Mouse (Mus musculus) cerebellum, adult 2 months (tissue): ENCODE data around the gene Abca17. TPM values are rescaled to one million over a fixed set of nuclear protein-coding genes. Genes with fewer than 3 reads are reported as not detected.

Source experiments
- DNase-seq, 2 experiments: peaks; one replicate each; pipeline ENCODE4 v3.0.0; 2021
- H3K27ac ChIP-seq: fragments of 200-500 bp; 2 replicates; pipeline ENCODE4 v1.5.1; 2012; ENCODE audit warnings: low read length, control low read depth, inconsistent platforms; ENCODE audit not compliant: insufficient read depth
- H3K27me3 ChIP-seq: fragments of 200-500 bp; 2 replicates; pipeline ENCODE4 v1.6.1; 2012; ENCODE audit warnings: inconsistent platforms, mild to moderate bottlenecking, low read length, moderate library complexity; ENCODE audit not compliant: control insufficient read depth, insufficient read depth
- H3K4me1 ChIP-seq: fragments of 200-500 bp; 2 replicates; pipeline ENCODE4 v1.6.1; 2011; ENCODE audit warnings: low read length; ENCODE audit not compliant: control insufficient read depth, insufficient read depth
- H3K4me3 ChIP-seq: fragments of 200-500 bp; replicated peaks from 2 replicates; pipeline ENCODE3; 2011; ENCODE audit warnings: mild to moderate bottlenecking, low read depth, low read length, control low read depth; ENCODE audit not compliant: insufficient read depth
- CTCF ChIP-seq: fragments of 200-500 bp; IDR thresholded peaks from 2 replicates; pipeline ENCODE4 v1.5.1; 2011; ENCODE audit warnings: low read depth, mild to moderate bottlenecking, control low read depth, low read length, moderate library complexity, borderline replicate concordance; ENCODE audit not compliant: insufficient read depth
- POLR2A ChIP-seq: fragments of 200-500 bp; IDR thresholded peaks from 2 replicates; pipeline ENCODE4 v1.6.1; 2011; ENCODE audit warnings: low read length, control low read depth, borderline replicate concordance; ENCODE audit not compliant: insufficient read depth
- WGBS: fragments of 180-500 bp; shearing (Covaris S2); methylation state at CpG from one replicate; pipeline ENCODE4 v1.1.7; 2018; 5-methylcytosine and 5-hydroxymethylcytosine counted together
- polyA plus RNA-seq: library from polyadenylated mRNA; depleted of rRNA; stranded (reverse); fragments of >200 nt; gene quantifications from 2 replicates; pipeline ENCODE4 v1.2.3, GENCODE M21; 2012; rRNA removed

Gene Abca17
- polyA plus RNA-seq, 1 experiment, result 0.31 TPM

DNA sequence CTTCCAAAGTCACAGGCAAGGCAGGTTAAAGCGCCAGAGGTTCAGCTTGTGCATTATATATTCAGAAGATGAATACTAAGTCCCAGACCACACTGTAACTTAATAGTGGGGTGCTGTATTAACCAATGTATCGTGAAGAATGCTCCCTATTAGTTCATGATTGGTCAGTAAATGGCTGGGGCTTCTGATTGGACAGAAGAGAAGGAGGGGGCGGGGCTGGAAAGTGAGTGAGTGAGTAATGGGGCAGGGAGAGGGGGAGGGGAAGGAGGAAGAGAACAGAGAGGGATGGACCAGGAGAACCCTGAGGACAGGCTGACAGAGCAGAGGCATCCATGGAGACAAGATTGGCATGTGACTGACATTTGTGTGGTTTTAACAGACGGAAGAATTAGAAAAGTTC lies 134.0 kb downstream of the Abca17 start:
- H3K4me3 ChIP-seq, result no peak overlapping the region
- peaks cover 5% of the 10 kb centered on the region; the same call in 1 of the 2 replicates for H3K4me1 ChIP-seq
- H3K27ac ChIP-seq, result no peak overlapping the region
- WGBS, result 60% methylated on average over 4 of the region's 4 CpGs
- TF ChIP-seq POLR2A, result no peak
- TF ChIP-seq CTCF, result no peak
- no peaks in the 10 kb centered on the region for H3K27me3 ChIP-seq
- DNase-seq, result no peak

Other genes with a start within 250 kb of the Abca17 start
- gene Pdpk1, start 200.1 kb downstream of the Abca17 start, polyA plus RNA-seq, result 39.9 and 41.5 TPM in 2 replicates
- gene Amdhd2, start 187.3 kb downstream of the Abca17 start, polyA plus RNA-seq, result 37.0 and 40.1 TPM in 2 replicates
- 2,309 TPM in 2 replicates for gene Atp6v0c, start 181.4 kb downstream of the Abca17 start, polyA plus RNA-seq
- gene Tbc1d24, start 145.5 kb downstream of the Abca17 start, polyA plus RNA-seq, result 45.6 and 50.3 TPM in 2 replicates
- gene Ntn3, start 141.5 kb downstream of the Abca17 start, polyA plus RNA-seq, result 3.8 and 4.5 TPM in 2 replicates
- gene Tedc2, start 130.2 kb downstream of the Abca17 start, polyA plus RNA-seq, result 27.3 and 28.4 TPM in 2 replicates
- 3.6 and 4.1 TPM in 2 replicates for gene Ccnf, start 99.6 kb downstream of the Abca17 start, polyA plus RNA-seq
- gene Abca3, start 882 bp upstream of the Abca17 start, polyA plus RNA-seq, result 57.0 and 58.6 TPM in 2 replicates
- gene Rnps1, start 63.5 kb upstream of the Abca17 start, polyA plus RNA-seq, result 254 and 263 TPM in 2 replicates
- gene Eci1, start 75.6 kb upstream of the Abca17 start, polyA plus RNA-seq, result 77.3 and 78.6 TPM in 2 replicates
- gene Dnase1l2, start 92.0 kb upstream of the Abca17 start, polyA plus RNA-seq, result 22.3 and 22.7 TPM in 2 replicates
- gene E4f1, start 119.2 kb upstream of the Abca17 start, polyA plus RNA-seq, result 79.4 and 80.6 TPM in 2 replicates
- 126 and 133 TPM in 2 replicates for gene Pgp, start 119.3 kb upstream of the Abca17 start, polyA plus RNA-seq
- gene Bricd5, start 122.8 kb upstream of the Abca17 start, polyA plus RNA-seq, result 2.3 TPM in 2 replicates
- 55.9 and 63.5 TPM in 2 replicates for gene Mlst8, start 128.0 kb upstream of the Abca17 start, polyA plus RNA-seq
- gene Caskin1, start 137.5 kb upstream of the Abca17 start, polyA plus RNA-seq, result 122 and 127 TPM in 2 replicates
- gene Traf7, start 176.9 kb upstream of the Abca17 start, polyA plus RNA-seq, result 197 and 198 TPM in 2 replicates
- gene Rab26, start 183.1 kb upstream of the Abca17 start, polyA plus RNA-seq, result 21.7 and 22.6 TPM in 2 replicates
- 122 and 132 TPM in 2 replicates for gene Pkd1, start 198.8 kb upstream of the Abca17 start, polyA plus RNA-seq